Mouse (Mus musculus): ENCODE data around the gene Tmprss12.

DNA sequence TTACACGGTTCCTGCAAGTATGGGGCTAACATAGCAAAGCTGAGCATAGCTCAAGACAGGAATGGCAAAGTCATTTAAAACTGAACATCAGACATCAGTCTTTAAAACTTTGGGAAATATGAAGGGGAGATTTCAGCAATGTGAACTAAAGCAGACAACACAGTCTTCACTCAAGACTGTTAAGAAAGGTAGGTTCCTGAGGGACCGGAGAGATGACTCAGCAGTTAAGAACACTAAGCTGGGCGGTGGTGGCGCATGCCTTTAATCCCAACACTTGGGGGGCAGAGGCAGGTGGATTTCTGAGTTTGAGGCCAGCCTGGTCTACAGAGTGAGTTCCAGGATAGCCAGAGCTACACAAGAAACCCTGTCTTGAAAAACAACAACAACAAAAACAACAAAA is 4.2 kb upstream of the Tmprss12 start:
- TF ChIP-seq CTCF (IDR thresholded peaks at IDR 0.05; ENCODE audit: extremely low read depth, insufficient read length, insufficient replicate concordance, low read depth, low read length) (no peak), POLR2A (IDR thresholded peaks at IDR 0.05; ENCODE audit: low read depth, low read length) (no peak)

Data from small intestine, adult 2 months (tissue).